Mouse (Mus musculus) adrenal gland, postnatal 4 days (tissue): Measurements from ENCODE around the gene 9330182L06Rik. TPM values are rescaled to one million over a fixed set of nuclear protein-coding genes. Genes with fewer than 3 reads are reported as not detected.

Experiments
- DNase-seq, 2 experiments: peaks; one replicate each; pipeline ENCODE4 v3.0.0; 2021 to 2022; ENCODE audit warnings: low spot score in 2 of 2, mixed read lengths in 2 of 2
- total RNA-seq, 2 experiments: library from RNA; stranded (reverse); gene quantifications; 2 replicates each; pipeline ENCODE4 v1.2.3; 2021

9330182L06Rik gene
- total RNA-seq, 2 experiments from 2014 or later = 19.2 to 20.5 TPM

DNA sequence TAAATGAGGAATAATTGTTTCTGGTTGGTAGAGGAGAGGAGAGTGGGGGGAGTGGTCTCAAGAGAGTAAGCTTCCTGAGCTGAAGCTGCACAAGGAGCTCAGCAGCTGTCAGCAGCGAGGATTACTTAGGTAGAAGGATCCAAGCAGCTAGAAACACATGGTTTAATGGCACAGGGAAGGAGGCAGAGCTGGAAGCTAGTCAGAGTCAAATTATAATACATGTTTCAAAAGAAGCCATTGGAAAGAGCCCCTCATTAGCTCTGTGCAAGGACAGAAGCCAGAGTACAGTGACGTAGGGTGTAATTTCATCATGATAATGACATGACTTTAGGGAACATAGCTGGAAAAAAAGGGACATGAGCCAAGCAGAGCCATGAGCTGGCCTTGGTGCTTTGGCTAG, 92.2 kb downstream of the 9330182L06Rik start:
- DNase-seq = no peak

DNA sequence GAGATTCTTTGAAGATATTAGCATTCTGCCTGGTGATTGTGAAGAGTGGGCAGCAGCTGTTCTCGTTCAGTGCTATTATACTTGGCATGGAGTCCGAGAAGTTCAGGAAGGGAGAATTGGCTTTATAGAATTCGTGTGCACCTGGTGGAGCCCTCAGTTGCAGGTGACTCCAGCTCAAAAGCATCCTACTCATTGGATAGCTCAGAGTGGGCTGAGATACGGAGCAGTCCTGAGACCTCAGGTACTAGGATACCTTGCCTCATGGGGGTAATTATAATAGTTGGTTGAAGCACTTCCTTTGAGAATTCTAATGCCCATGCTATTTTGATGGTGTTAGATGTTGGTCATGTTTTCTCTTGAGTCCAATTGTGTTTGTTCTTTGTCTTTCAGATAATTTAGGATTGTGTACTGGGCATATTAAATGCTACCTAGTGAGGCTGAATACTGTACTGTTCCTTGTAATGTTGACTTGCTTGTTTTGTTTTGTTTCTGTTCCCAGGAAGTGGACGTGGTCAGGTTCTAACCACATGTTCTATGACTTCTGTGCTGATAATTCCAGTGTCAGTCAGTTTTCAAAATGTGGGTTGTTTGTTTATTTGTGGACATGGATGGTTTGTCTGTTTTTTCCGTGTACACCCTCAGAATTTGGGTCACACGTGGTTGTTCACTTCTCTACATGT, 96.2 kb downstream of the 9330182L06Rik start:
- DNase-seq = no peak

DNA sequence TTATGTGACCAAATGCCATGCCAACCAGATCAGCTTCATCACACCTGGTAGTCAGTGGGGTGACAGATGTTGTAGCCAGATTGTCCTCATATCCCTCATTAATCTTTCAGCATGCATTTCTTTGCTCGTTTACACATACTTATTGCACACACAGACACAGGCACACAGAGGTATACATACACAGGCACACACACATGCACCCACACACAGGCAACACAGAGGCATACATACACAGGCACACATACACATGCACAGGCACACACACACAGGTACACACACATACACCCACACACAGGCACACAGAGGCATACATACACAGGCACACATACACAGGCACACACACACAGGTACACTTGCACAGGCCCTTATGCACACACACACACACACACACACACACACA, 99.0 kb downstream of the 9330182L06Rik start:
- no peak for DNase-seq

DNA sequence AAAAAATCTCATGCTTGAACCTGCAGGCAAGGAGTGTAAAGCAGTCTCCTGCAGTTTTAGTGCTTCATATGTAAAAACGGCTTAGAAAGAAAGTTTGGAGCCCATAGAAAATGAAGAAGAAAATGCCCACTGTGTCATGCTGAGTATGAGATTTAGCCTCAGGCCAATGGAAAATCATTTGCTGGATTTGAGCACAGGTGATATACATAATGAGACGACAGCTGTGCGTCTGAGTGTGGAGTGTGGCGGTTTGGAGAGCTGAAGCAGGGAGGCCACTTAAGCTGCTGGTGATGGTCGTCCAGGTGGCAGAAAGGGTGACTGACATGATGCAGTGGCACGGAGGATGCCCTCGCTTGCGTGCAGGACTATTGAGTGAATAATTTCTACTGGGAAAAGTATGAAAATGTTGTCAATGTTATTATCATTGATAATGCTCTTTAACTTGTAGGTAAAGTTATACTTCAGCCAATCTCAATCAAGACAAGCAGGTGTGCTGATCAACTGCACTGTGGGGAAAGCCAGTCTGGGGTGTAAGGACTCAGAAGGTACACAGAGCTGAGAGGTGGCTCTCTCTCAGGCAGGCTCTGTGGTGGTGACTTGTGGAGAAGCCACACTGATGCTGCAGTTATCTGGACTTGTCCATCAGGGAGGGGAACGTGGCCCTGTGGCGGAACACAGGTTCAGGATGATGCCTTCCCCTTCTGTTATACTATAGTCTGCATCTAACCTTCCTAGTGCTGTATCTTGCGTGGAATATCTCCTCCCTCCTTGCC, 102.2 kb downstream of the 9330182L06Rik start:
- DNase-seq = no peak

DNA sequence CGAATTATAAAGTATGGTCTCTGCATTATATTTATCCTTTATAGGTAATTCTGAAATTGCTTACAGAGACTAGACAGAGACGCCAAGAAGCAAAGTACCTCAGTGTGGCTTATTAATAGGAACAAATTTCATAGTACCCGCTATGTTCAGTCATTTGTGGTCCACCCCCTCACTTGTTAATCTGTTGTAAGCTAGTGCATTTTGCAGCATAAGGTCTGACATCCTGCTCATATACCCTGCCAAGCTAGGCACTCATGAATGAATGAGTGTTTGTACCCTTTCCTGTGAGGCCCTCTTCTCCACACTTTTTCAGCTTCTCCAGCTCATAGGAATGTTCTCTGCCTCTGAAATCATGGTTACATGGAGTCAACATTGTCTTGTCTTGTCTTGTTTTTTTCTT, 105.2 kb downstream of the 9330182L06Rik start:
- no peak for DNase-seq

DNA sequence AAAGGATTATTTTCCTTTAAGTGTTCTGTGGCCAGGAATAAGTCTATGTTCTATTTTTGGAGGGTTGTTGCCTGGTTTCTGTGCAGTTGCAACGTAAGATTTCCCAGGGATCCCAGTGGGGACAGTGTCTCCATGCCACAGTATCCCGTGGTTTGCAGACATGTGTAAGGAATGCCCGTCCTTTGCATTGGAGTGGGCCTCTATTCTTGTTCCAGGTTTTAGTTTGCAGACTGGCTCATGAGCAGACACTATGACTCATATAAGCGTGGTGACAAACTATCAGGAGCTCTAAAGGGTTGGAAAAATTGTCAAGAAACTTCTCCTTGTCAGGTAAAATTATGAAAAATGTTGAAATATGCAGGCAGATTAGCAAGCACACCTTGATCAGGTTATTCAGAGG, 107.4 kb downstream of the 9330182L06Rik start:
- no peak for DNase-seq

DNA sequence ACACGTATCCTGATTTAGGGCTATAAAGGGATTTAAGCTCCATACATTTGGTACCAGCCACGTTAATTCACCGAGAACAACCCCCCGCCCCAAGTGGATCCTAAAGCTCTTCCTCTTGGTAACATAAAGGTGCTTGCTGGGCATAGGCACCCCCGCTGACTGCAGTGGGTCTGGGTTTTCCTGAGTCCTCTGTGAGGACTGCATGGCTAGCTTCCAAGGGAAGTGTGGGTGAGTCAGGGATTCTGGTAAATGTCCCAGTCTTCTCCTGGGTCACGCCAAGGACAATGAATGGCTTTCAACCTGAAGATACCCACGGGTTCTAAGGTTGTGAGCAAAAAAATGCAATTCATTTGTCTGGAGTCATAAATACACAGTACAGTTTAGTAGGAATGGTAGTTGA, 124.0 kb downstream of the 9330182L06Rik start:
- no peak for DNase-seq

DNA sequence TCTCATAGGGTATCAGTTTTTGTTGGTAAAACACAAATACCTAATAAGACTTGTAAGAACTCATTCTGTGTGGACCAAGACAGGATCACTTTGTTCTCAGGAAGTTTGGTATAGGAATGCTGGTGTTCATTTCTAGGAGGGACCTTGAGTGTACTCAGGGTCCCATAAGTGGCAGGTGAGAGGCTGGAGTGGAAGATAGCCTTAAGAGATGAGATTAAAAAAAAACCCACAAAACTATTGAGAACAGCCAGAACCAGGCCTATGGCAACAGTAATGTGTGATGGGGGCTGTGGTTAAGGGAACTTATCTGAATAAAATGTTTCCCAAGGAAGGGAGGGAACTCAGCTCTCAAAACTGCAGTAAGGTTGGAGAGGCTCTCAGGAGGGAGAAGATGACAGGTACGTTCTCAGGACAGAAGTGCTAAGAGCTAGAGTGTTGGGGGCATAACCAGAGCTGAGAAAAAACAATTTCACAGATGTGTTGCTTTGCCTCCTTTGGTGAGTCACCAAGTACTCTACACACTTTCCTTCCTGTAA, 126.0 kb downstream of the 9330182L06Rik start:
- no peak for DNase-seq

DNA sequence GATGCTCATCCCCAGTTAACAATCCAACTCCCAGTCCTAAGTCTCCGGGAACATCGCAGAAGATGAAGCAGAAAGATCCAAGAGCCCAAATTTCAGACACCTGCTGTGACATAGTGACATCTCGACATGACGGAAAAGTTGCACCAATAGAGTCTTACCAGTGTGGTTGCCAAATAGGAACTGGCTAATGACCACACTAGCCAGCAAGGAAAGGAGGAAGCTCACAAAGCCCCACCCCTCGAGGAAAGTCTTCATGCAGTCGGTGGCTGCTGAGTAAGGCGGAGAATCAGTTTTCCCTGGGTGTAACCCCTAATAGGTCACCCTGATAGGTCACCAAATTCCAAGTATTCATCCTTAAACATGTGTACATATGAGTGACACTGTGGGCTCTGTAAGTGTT, 151.2 kb downstream of the 9330182L06Rik start:
- DNase-seq = no peak

DNA sequence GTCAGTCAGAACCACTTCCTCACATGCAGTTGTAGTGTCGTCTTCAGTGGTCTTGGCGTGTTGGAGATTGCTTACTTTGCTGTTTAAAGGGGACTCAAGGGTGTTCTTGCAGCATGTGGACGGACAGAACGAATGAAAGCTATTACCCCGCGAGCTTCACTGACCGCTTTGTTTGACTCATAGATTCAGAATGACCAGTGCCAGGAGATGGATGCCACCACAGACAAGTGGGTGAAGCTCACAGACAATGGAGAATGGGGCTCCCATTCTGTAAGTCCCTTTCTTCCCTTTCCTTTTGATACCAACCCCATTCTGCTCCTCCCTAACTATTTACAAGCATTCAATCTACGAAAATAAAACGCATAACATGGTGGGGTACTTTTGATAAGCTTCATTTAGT, 151.9 kb downstream of the 9330182L06Rik start:
- no peak for DNase-seq

DNA sequence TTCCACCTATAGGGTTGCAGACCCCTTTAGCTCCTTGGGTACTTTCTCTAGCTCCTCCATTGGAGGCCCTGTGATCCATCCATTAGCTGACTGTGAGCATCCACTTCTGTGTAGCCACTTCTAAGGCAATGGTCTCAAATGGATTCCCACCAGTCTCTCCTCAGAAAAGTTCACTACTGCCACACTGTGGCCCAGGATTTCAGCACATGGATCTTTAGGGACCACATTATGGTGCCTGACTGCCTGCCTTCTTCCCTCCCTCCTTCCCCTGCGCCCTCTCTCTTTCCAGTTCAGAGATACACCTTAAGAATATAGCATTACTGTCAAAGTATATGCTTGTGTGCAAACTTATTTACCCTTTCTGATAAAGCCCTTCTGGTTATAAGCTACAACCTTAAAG, 154.0 kb downstream of the 9330182L06Rik start:
- DNase-seq = no peak

DNA sequence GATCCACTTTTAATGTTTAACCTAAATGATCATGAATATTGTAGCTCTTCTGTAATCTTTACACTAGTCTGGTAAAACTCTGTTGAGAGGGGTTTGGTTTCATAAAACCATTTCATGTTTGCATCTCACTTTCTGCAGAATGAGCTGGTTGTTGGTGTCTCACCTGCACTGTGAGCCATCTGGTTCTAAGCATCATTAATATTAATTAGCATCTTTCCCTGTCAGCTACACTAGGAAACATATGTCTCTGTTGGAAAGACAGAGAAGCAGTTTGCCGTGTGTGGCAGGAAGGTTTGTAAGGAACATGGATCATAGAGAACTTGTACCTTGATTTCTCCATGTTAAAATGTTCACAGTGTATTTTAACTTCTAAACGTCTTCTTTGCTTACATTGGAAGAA, 158.5 kb downstream of the 9330182L06Rik start:
- DNase-seq = no peak

DNA sequence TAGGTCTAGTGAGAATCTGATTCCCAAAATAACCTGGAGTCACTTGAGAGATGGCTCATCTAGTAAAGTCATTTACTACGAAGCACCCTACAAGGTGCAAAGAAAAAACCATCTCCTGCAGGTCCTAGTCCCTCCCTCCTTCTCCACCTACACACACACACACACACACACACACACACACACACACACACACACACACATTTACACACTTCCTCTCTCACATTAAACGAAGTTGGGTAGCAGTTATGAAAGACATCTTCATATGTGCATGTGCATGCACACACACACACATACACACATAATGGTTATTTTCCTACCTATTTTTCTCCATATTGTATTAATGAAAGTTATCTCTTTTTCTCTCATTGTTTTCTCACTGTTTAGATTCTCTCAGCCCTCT, 161.2 kb downstream of the 9330182L06Rik start:
- no peak for DNase-seq

DNA sequence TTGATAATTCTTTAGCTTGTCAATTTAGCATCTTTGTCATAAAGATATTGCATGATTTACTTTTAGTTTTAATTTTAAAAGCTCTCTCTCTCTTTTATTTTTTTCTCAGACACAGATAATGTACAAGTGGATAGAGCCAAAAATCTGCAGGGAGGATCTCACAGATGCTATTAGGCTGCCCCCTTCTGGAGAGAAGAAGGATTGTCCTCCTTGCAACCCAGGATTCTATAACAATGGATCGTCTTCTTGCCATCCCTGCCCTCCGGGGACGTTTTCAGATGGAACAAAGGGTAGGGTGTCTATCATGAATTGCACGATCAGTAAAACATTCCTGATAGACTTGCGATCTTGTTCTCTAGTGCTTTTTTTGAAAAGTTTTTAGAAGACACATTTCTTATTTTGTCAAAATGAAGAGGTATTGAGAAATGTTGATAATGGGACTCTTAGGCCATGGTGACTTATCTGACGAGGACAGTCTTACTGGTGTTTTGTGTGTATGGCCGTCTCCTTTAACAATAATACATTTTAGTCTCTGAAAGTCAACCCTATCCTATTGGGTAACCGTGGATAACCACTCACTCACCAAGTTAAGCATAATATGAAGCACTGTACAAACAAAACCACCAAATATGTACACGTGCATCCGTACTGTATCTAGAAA, 161.8 kb downstream of the 9330182L06Rik start:
- DNase-seq = no peak

DNA sequence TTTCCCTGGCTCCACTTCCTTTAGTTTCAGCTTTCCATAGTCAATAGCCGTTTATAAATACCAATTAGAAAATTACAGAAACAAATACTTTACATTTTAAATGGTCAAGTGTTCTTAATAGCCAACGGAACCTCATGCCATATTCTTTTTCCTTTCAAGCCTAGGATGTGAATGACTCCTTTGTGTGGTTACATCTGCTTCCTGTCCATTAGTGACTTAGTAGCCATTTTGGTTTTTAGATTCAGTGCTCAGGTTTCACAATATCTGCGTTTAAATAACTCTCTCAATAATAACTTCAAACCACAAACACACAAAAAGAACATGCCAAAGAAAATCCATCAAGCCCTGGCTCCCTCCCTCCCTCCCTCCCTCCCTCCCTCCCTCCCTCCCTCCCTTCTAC, 162.8 kb downstream of the 9330182L06Rik start:
- no peak for DNase-seq

DNA sequence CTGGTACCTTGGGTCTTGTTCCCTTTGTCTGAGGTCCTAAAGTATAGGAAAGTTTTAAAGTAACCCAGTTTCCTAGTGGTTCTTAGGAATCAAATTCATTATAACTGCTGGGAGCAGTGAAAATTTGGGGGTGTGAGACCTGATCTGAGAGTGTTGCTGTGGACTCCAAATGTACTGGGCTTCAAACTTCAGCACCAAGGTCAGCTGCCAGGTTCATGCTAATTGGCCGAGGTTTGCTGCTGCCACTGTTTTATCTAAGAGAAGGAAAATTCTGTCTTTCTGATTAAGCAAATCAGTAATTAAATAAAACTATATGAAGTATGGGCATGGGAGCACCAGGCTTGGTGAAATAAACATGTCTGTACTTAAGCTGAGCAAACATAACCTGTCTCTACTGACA, 180.2 kb downstream of the 9330182L06Rik start:
- DNase-seq = no peak

DNA sequence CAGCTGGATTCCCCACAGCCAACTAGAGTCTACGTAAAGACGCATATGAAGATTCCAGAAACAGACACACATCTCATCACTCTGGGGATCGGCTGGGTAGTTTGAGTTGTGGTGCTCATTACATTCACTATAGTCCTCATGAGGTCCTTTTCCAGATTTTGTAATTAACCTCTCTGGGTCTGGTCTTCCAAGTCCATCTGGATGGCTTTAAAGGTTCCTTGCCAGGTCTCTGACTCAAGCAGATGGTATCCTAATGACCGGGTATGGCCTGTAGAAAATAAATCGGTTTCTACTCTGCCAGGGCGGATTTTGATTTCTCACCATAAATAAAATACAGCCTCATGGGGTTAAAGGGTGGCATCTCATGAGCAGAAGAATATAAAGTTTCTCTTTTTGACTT, 183.0 kb downstream of the 9330182L06Rik start:
- DNase-seq = no peak

DNA sequence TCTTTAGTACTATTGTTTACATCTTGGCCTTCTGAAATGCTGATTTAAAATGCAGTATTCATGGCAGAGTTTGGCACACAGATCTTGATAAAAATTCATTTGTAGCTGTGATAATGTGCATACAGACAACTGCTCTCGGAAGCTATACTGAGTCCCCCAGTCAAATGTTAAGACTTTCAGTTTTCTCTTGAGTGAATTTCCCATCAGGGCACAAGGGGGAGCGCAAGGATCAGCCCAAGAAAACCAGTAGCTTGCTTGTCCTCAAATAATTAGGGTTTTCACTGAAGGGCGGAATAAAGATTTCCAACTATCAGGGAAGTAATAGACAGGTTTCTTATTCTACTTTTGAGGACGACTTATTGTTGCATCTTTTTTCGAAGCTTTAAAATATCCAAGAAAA, 183.7 kb downstream of the 9330182L06Rik start:
- no peak for DNase-seq

DNA sequence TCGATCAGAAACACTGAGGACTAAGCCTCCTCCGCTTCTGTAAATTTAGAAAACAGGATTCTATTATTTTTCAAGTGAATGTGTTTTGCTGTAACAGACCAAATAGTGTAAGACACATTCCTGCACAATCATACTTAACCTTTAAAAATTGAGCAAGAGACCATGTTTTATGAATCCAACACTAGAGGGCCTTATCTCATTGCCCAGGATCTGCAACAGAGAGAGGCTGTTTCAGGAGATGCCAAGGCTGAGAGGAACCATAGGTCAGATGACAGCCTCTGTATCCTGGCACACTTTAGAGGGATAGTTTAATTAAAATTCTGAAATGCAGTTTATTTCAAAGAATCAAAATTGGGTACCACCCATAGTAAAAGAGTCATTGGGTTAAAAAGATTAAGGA, 187.4 kb downstream of the 9330182L06Rik start:
- DNase-seq = no peak

DNA sequence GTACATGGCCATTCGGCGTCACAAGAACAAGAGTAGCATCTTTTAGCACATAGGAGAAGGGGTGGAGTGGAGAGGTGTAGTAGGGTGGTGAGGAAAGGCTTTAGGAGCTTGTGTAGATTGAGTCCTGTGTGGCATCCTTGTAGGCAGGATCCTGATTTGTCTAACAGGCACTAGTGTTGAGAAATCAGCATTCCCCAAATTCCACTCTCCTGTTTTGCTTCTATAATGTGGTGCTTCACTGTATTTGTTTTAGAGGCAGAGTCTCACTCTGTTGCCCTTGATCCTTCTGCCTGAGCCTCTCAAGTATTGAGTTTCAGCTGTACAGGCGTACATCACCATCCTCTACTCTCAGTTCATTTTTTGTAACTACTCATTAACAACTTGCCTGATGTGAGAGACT, 211.7 kb downstream of the 9330182L06Rik start:
- DNase-seq = no peak

DNA sequence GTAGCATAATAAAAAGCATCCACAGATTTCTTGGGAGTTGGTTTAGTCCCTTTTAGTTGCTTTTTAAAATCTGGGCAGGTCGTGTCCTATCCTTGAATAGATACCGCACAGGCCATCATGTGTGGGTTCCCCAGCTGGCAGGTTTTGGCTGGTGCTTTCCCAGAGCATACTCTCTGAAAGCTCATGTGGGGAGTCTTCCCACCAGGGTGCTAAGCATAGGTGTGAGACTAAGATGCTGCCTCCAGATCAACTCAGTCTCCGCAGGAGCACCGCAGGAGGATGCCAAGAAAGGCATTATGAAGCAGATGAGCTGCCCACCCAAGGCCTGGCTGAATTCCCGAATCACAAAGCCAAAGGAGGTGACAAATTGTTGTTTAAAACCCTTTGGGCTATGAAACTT, 229.5 kb downstream of the 9330182L06Rik start:
- no peak for DNase-seq

DNA sequence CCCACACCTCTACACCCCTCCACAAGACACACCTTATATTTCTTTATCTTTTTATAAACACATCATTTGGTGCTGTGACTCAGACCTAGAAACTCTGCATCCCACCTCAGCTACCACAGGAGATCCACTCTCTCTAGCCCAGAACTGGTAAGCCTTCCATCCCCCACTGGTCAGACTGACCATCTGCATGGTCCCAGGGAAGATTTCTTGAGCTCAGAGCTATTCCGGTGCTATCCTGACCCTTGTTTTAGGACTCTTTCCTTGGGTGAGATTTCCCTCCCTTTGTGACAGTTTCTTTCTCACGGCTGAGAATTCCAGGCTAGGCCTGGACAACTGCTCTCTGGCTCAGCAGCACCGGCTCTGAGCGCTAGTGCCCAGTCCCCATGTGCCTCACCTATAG, 231.3 kb downstream of the 9330182L06Rik start:
- DNase-seq = no peak
